Mouse (Mus musculus) lung, adult 2 months (tissue): ENCODE results near the gene Nxnl1.

Experiments
- CTCF ChIP-seq: fragments of 200-500 bp; IDR thresholded peaks from 2 replicates; pipeline ENCODE4 v1.5.1; 2011; ENCODE audit warnings: mild to moderate bottlenecking, low read length, control low read depth; ENCODE audit not compliant: insufficient read depth
- POLR2A ChIP-seq: fragments of 200-500 bp; IDR thresholded peaks from 2 replicates; pipeline ENCODE4 v1.6.1; 2011; ENCODE audit warnings: low read depth, mild to moderate bottlenecking, control low read depth, low read length, borderline replicate concordance; ENCODE audit errors: extremely low read depth

DNA sequence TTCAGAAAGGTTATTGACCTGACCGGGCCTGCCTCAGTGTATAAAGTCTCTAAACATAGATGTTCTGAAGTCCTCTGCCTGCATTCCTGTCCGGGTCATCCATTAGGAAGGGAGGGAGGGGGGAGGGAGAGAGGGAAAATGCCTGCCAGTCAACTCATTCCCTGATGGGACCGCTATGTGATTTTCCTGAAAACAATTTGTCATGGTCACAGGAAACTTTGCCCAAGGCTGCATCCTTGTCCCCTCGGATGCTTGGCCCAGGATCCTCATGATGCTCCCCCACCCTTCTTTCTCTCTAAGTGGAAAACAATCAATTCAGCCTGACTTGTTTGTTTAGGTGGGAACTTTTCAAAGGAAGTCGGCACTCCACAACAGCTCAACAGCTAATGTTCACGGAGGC lies 49.6 kb downstream of the Nxnl1 start:
- TF ChIP-seq CTCF (no peak), POLR2A (no peak)
